Mouse (Mus musculus): ENCODE results near the gene Rxfp4.

DNA sequence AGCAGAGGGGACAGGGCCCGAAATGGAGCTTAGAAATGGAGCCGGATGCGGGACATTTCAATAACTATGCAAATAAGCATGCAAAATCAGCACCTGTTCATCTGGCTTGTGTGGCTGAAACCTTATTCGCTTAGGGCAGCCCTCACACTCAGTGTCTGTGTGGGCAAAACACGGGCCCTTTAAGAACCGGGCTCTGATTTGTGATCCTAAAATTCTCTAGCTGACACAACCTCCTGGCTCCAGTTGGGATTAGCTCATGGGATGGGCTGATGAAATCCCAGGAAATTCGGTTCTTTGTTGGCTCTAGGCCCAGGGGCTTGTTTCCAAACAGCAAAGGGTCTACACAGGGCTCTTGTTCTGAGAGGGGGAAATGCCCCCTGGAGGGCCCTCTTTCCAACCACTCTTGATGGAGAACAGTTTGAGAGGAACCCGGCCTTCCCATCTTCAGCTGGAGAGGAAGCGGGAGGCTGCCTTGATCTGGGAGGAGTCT, 37.0 kb downstream of the Rxfp4 start:
- TF ChIP-seq POLR2A (IDR thresholded peaks at IDR 0.05; ENCODE audit: borderline replicate concordance, extremely low read depth, insufficient read depth, insufficient read length, poor library complexity, severe bottlenecking) (no peak), CTCF (IDR thresholded peaks at IDR 0.05; ENCODE audit: borderline replicate concordance, extremely low read depth, insufficient read depth, insufficient read length) (no peak)
